Mouse (Mus musculus): Measurements from ENCODE around the gene Arfgef2.

The Arfgef2 gene

GRCm38 (mm10) chr2:166805250-166806172 is at the start of gene Arfgef2:
Gene Arfgef2 (plus strand): TSS chr2:166805588.
- ChIA-PET CTCF (interaction anchor here (0.5 to 1.3 kb wide), 8 partner anchors 14 to 667 kb away, joined by 3 to 8 read pairs (median 3); partner anchors contain the start of gene Trp53rkb (in 1 of the 4)), POLR2A (interaction anchor here (0.5 to 3.6 kb wide), 57 partner anchors 9 to 994 kb away, joined by 3 to 37 read pairs (median 3); partner anchors contain the start of genes Cse1l (in 2 of the 4), Trp53rkb (in 2 of the 4), Prex1 (in 1 of the 4) and Znfx1 (in 1 of the 4))

GRCm38 (mm10) chr2:166757969-166758368 is 47.4 kb upstream of the Arfgef2 start:
- ChIA-PET POLR2A (interaction anchor here in 1 of 4 experiments (1.3 kb wide), 2 partner anchors 10 to 44 kb away, joined by 3 read pairs; partner anchors contain the start of gene Prex1), CTCF (interaction anchor here in 3 of 4 experiments (0.5 to 1.0 kb wide), 3 partner anchors 13 to 951 kb away, joined by 3 read pairs; no protein-coding TSS in a partner anchor)

GRCm38 (mm10) chr2:166764051-166764450 is 41.3 kb upstream of the Arfgef2 start:
- CTCF ChIA-PET, result interaction anchor here in 2 of 4 experiments (0.6 to 1.1 kb wide), 2 partner anchors 13 to 125 kb away, joined by 4 to 5 read pairs; no protein-coding TSS in a partner anchor
- POLR2A ChIA-PET, result interaction anchor here in 2 of 4 experiments (0.5 to 1.2 kb wide), 2 partner anchors 18 to 90 kb away, joined by 3 to 4 read pairs; no protein-coding TSS in a partner anchor

GRCm38 (mm10) chr2:166767591-166767990 is 37.8 kb upstream of the Arfgef2 start:
- CTCF ChIA-PET, result interaction anchor here (0.6 to 3.1 kb wide), 18 partner anchors 8 to 230 kb away, joined by 3 to 28 read pairs (median 3); no protein-coding TSS in a partner anchor

GRCm38 (mm10) chr2:166771396-166771795 is 34.0 kb upstream of the Arfgef2 start:
- POLR2A ChIA-PET, result interaction anchor here in 2 of 4 experiments (0.8 to 1.6 kb wide), 4 partner anchors 9 to 179 kb away, joined by 3 to 5 read pairs (median 4); no protein-coding TSS in a partner anchor
- CTCF ChIA-PET, result interaction anchor here in 3 of 4 experiments (0.7 to 2.4 kb wide), 11 partner anchors 9 to 383 kb away, joined by 3 to 17 read pairs (median 4); partner anchors contain the start of gene Trp53rkb (in 1 of the 3)

More at GRCm38 (mm10) chr2:166767591-166767990, 37.8 kb upstream of the Arfgef2 start:
- POLR2A ChIA-PET, result interaction anchor here in 3 of 4 experiments (0.6 to 1.9 kb wide), 10 partner anchors 8 to 170 kb away, joined by 3 to 9 read pairs (median 3); partner anchors contain the start of gene Prex1 (in 2 of the 3)

GRCm38 (mm10) chr2:166773587-166773986 is 31.8 kb upstream of the Arfgef2 start:
- CTCF ChIA-PET, result interaction anchor here (0.5 to 6.5 kb wide), 10 partner anchors 8 to 1151 kb away, joined by 3 to 48 read pairs (median 4); partner anchors contain the start of gene Trp53rkb (in 1 of the 4)
- POLR2A ChIA-PET, result interaction anchor here in 2 of 4 experiments (0.5 to 0.7 kb wide), 3 partner anchors 50 to 738 kb away, joined by 3 read pairs; no protein-coding TSS in a partner anchor

GRCm38 (mm10) chr2:166774275-166774674 is 31.1 kb upstream of the Arfgef2 start:
- ChIA-PET CTCF (interaction anchor here in 3 of 4 experiments (0.7 to 6.5 kb wide), 9 partner anchors 18 to 200 kb away, joined by 3 to 48 read pairs (median 6); partner anchors contain the start of gene Trp53rkb (in 1 of the 3)), POLR2A (interaction anchor here in 3 of 4 experiments (0.6 to 1.0 kb wide), 4 partner anchors 13 to 1062 kb away, joined by 3 to 4 read pairs (median 3); partner anchors contain the start of gene Cse1l (in 1 of the 3))

GRCm38 (mm10) chr2:166775357-166775893 is 30.0 kb upstream of the Arfgef2 start:
- ChIA-PET CTCF (interaction anchor here (0.5 to 6.5 kb wide), 27 partner anchors 8 to 693 kb away, joined by 3 to 48 read pairs (median 4); partner anchors contain the start of genes Prex1 (in 1 of the 4) and Trp53rkb (in 1 of the 4)), POLR2A (interaction anchor here in 2 of 4 experiments (0.6 to 2.1 kb wide), 12 partner anchors 8 to 186 kb away, joined by 3 to 8 read pairs (median 4); no protein-coding TSS in a partner anchor)

- ChIA-PET CTCF (interaction anchor here (0.5 to 6.5 kb wide), 45 partner anchors 9 to 1697 kb away, joined by 3 to 48 read pairs (median 3); partner anchors contain the start of gene Prex1 (in 2 of the 4)), POLR2A (interaction anchor here in 3 of 4 experiments (0.6 to 2.1 kb wide), 15 partner anchors 8 to 187 kb away, joined by 3 to 8 read pairs (median 3); partner anchors contain the start of gene Prex1 (in 1 of the 3))
Observed at GRCm38 (mm10) chr2:166776272-166776671, 29.1 kb upstream of the Arfgef2 start.

GRCm38 (mm10) chr2:166779956-166780355 is 25.4 kb upstream of the Arfgef2 start:
- ChIA-PET CTCF (interaction anchor here in 3 of 4 experiments (0.6 to 6.2 kb wide), 22 partner anchors 9 to 224 kb away, joined by 3 to 117 read pairs (median 7); partner anchors contain the start of gene Trp53rkb (in 2 of the 3)), POLR2A (interaction anchor here in 3 of 4 experiments (0.6 to 2.0 kb wide), 7 partner anchors 9 to 188 kb away, joined by 3 to 6 read pairs (median 4); partner anchors contain the start of genes Cse1l (in 1 of the 3) and Trp53rkb (in 1 of the 3))

GRCm38 (mm10) chr2:166780980-166781578 is 24.3 kb upstream of the Arfgef2 start:
- ChIA-PET CTCF (interaction anchor here (0.5 to 6.2 kb wide), 101 partner anchors 8 to 1081 kb away, joined by 3 to 117 read pairs (median 4); partner anchors contain the start of genes Trp53rkb (in 3 of the 4), Cse1l (in 1 of the 4) and Prex1 (in 1 of the 4)), POLR2A (interaction anchor here in 3 of 4 experiments (0.7 to 2.0 kb wide), 12 partner anchors 10 to 191 kb away, joined by 3 to 8 read pairs (median 4); partner anchors contain the start of genes Arfgef2 (in 1 of the 3), Cse1l (in 1 of the 3), Prex1 (in 1 of the 3) and Trp53rkb (in 1 of the 3))

- CTCF ChIA-PET, result interaction anchor here (0.5 to 3.5 kb wide), 11 partner anchors 8 to 229 kb away, joined by 3 to 24 read pairs (median 4); partner anchors contain the start of gene Trp53rkb (in 1 of the 4)
- POLR2A ChIA-PET, result interaction anchor here in 1 of 4 experiments (0.6 to 1.5 kb wide), 2 partner anchors 9 to 71 kb away, joined by 3 to 5 read pairs; no protein-coding TSS in a partner anchor
Observed at GRCm38 (mm10) chr2:166784376-166784775, 21.0 kb upstream of the Arfgef2 start.

- POLR2A ChIA-PET, result interaction anchor here in 3 of 4 experiments (0.6 to 3.9 kb wide), 27 partner anchors 9 to 1338 kb away, joined by 3 to 17 read pairs (median 4); partner anchors contain the start of genes Arfgef2 (in 2 of the 3), Ncoa3 (in 2 of the 3), Cse1l (in 1 of the 3) and Ddx27 (in 1 of the 3)
- CTCF ChIA-PET, result interaction anchor here (0.5 to 3.4 kb wide), 17 partner anchors 10 to 704 kb away, joined by 3 to 24 read pairs (median 4); no protein-coding TSS in a partner anchor
Observed at GRCm38 (mm10) chr2:166786353-166787004, 18.9 kb upstream of the Arfgef2 start.

- ChIA-PET POLR2A (interaction anchor here in 2 of 4 experiments (1.1 to 3.2 kb wide), 9 partner anchors 12 to 205 kb away, joined by 3 to 18 read pairs (median 4); partner anchors contain the start of genes Arfgef2 (in 2 of the 2) and Cse1l (in 1 of the 2)), CTCF (interaction anchor here (0.6 to 2.4 kb wide), 26 partner anchors 9 to 1855 kb away, joined by 3 to 11 read pairs (median 4); partner anchors contain the start of gene Arfgef2 (in 1 of the 4))
Observed at GRCm38 (mm10) chr2:166791738-166792137, 13.7 kb upstream of the Arfgef2 start.

- POLR2A ChIA-PET, result interaction anchor here in 2 of 4 experiments (1.0 to 3.2 kb wide), 14 partner anchors 11 to 222 kb away, joined by 3 to 18 read pairs (median 5); partner anchors contain the start of genes Arfgef2 (in 2 of the 2) and Cse1l (in 2 of the 2)
- CTCF ChIA-PET, result interaction anchor here (0.6 to 2.4 kb wide), 28 partner anchors 8 to 756 kb away, joined by 3 to 11 read pairs (median 4); partner anchors contain the start of gene Arfgef2 (in 1 of the 4)
Observed at GRCm38 (mm10) chr2:166792355-166792754, 13.0 kb upstream of the Arfgef2 start, which contains the start of gene Trp53rkb. Gene Trp53rkb (plus strand): TSS chr2:166792531.
